Mouse (Mus musculus) left cerebral cortex, postnatal 25 days (tissue): ENCODE results near the gene Siae. TPM values are rescaled to one million over a fixed set of nuclear protein-coding genes. Genes with fewer than 3 reads are reported as not detected.

Source experiments
- DNase-seq, 2 experiments: peaks; one replicate each; pipeline ENCODE4 v3.0.0; 2022; ENCODE audit warnings: low spot score in 2 of 2, mixed read lengths in 1 of 2
- intact Hi-C: fragments of 180-260 bp; cut with DNase I; formaldehyde crosslinking; loops from one replicate; pipeline ENCODE4 v1.15.1; 2025
- total RNA-seq, 2 experiments: library from RNA; stranded (reverse); gene quantifications; 2 replicates each; pipeline ENCODE4 v1.2.3; 2021

Gene Siae
- total RNA-seq, 2 experiments from 2014 or later = 20.3 to 24.2 TPM

DNA sequence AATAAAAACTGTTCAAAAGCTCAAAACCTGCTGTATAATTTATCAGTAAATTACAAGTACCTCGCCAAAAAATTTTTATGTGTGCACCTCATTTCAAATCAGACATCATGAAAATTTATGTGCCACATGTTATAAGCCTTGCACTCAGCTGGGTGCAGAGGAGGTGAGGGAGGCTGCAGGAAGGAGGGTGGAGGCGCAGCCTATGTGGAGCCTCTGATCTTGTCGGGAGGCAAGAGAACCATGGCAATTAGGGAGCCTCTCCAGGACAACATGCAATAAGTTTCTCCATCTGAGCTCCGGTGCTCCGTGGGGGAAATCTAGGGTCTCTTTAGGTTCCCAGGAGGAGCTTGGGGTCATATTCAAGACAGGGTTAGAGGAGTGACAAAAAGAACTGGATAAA is 12.0 kb downstream of the Siae start:
- intact Hi-C loops = loop anchor here (5.0 kb wide), 2 partner anchors 110 to 365 kb away; no protein-coding TSS in a partner anchor
- peak in 1 of 2 experiments; percentile 54 for DNase-seq

DNA sequence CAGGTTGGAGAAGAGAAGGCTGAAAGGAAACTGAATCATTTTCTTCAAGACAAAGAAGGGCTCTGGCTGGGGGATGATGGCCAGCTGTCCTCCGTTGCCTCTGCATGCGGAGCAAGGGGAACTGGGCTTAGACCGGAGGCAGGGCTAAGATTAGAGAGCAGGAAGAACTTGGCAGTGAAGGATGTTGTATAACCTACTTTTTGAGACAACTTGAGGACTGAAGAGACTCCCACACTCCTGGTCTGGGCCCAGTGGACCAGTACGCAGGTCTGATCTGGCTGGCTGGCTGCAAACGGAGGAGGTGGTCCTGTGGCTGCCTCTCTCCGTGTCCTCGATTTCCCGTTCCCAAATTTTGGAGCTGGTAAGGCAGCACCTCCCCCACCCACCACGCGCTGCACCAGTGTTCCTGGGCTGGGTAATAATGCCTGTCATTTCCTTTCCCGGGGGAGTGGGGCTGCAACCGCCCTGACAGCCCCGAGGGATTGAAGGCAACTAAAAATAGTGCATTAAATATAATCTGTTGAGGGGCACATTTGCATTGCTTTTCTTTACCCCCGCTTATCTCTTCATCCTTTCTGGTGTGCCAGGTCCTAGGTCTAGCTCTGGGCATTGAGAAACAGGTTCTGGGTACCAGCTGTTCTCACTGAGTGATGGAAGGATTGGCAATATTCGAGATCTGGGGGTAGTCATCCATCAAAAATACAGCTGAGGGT is 12.6 kb downstream of the Siae start:
- DNase-seq = peak in 1 of 2 experiments; percentile 95
- intact Hi-C loops = loop anchor here (1.0 to 5.0 kb wide), 5 partner anchors 12 to 364 kb away; partner anchors contain the start of gene Nrgn

DNA sequence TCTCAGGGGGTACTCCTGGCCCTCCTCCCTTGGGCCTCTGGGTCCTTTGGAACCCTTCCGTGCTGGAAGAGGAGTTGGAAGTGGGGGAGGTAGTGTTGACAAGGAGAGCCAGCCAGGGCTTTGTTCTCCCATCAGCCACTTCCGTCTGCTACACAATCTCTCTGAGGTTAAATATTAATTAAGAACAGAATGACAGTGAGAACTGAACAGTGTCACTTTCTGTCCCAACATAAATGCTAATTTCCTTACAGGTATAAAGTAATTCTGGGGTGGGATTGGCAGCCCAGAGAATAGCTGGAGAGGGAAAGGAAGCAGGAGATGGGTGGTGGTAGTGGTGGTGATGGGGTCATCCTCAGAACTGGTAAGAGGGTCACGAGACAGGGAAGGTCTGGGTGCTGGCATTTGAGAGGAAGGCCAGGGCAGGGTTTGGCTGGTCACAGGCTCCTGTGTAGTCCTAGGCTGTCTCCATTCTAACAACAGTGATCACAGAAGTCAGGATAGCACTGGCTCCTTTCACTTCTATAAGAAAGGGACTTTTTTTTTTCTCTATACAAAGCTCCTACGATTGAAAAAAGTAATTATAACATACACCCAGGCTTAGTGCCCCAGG is 13.2 kb downstream of the Siae start:
- no peak for DNase-seq
- intact Hi-C loops = loop anchor here (1.0 to 5.0 kb wide), 5 partner anchors 12 to 364 kb away; partner anchors contain the start of gene Nrgn

DNA sequence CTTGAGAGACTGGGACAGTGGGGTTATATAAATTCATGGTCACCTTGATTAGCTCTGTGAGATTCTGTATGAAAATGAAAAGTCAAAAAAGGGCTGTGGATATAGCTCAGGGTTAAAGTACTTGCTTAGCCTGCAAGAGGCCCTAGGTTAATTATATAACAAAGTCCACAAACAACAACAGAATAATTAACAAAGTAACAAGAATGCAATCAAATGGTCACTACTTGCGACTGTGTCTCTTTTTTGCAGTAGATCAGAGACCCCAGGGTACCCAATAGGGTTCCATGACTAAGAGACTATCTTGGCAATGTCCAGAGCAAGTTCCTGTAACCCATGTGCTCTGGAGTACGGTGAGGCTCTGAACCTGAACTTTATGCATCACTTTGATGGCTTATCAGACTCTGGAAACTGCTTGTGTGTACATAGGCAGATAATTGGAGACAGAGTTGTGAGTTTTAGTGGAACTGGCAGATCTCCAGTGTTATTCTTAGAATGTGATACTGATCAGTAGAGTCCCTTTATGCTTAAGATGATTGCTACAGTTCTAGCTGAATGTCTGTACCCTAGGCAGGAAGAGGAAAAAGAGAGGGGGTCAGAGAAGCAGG is 13.8 kb downstream of the Siae start:
- intact Hi-C loops = loop anchor here (2.0 to 5.0 kb wide), 3 partner anchors 55 to 363 kb away; no protein-coding TSS in a partner anchor
- peak in 1 of 2 experiments; percentile 6 for DNase-seq

DNA sequence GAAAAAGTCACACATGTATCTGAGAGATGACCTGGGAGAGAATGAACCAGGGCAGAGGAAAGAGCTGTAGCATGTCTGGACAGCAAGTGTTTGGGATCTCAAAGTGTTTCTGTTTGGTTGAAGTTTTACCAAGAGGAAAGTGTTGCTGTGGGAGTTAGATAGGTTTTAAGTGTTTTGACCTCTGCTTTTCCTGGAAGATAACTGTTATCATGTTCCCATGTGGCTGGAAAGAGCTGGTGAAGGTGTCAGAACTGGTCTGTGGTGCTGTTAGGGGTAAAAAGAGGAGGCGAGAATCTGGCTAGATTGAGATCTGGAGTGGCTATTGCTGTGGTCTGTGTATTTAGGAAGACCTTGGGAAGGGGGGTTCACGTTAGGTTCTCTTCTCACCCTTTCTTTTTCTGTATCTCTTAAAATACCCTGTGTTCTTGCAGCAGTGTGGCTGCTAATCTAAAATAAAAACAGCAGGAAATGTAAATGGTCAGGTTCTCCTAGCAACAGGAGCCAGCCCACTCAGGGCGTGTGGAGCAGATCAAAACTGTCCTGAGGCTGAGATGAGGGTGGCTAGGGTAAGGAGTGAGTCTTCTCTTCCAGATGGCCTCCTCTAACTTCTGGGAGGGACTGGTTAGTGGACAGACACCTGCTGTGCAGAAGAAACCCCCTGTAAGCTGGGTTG is 16.8 kb downstream of the Siae start:
- intact Hi-C loops = no loop called here
- peak in 1 of 2 experiments; percentile 53 for DNase-seq

DNA sequence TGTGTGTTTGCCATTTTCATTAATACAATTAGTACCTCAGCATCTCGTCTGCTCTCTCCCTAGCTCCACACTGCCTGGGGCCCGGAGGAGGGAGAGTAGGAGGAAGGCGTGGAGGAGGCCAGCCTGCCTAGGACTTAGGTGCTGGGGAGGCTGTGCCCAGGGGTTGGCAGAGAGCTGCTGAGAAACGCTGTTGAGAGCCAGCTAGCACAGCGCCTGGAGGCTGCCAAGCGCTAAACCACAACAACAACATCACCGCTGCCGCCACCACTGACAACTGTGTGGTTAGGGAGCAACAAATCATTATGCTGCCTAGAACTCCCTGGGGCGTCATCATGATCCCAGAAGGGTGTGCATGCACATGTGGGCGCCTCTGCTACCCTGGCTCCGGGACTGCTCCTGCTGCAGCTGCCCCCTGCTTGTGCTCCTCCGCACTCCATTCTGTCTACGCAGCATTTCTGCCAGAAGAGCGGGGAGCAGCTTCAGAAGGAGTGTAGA is 21.0 kb downstream of the Siae start:
- intact Hi-C loops = no loop called here
- peak; percentile 71 to 81 for DNase-seq

DNA sequence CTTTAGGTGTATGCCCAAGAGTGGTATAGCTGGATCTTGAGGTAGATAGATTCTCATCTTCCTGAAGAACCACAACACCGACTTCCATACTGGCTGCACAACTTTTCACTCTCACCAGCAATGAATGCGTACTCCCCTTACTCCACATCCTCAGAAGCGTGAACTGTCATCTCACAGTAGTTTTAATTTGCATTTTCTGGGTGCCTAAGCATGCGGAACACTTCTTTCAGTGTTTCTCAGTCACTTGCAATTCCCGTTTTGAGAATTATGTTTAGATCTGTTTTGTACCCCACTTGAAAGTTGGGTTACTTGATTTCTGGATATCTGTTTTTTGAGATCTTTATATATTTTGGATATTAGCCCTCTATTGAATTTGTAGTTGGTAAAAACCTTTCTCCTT is 28.1 kb downstream of the Siae start:
- intact Hi-C loops = no loop called here
- no peak for DNase-seq

DNA sequence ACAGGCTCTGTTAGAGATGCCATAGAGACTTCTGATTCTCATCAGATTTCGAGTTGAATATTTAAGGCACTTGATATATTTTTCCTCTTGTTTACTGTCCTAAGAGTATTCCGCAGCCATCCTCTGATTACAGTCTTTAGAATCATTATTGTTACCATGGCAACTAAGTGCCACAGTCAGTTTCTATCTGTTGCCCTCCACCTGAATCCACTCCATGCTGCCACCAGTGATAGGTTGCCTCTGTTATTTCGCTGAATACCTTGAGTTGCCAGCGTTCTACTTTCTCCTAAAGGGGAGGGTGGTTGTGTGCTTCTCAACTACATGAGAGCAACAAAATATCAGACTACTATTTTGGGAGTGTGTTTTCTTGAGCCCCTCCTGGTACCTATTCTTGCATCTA is 31.2 kb downstream of the Siae start:
- DNase-seq = no peak
- intact Hi-C loops = no loop called here

DNA sequence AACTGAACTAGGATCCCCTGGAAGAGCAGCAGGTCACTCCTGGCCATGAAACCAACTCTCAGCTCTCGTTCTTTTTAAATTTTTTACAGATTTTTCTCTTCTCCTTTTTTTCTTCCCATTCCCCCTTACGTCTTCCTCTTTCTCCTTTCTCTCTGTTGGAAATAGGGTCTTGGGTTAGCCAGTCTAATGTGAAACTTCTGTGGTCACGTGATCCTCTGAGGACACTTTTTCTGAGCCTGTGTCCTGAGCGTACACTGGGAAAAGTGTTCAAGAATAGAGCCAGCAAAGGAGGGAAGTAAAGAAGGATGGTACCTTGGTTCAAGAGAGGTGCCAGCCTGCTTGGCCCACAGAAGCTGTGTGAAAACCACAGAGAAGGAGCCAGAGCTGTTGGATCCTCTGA is 34.9 kb downstream of the Siae start:
- intact Hi-C loops = no loop called here

DNA sequence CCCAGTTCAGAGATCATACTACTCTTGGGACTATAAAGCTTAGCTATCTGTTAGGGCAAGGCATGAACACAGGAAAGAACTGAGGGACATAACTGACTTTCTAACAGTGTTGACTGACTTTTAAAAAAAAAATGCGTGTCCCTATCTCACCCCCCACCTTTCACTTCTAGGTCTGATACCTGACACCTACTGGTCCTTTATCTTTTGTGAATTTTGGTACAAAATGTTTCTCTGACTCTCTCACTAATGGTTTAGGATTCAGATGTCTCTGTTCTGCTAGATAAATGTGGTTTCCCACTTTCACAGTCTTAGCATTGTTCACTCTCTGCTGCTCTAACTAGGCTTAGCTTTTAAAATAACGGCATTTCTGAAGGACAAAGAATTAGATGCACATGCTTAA is 36.5 kb downstream of the Siae start:
- intact Hi-C loops = no loop called here
- no peak for DNase-seq

More for the DNA sequence above, 34.9 kb downstream of the Siae start:
- no peak for DNase-seq

DNA sequence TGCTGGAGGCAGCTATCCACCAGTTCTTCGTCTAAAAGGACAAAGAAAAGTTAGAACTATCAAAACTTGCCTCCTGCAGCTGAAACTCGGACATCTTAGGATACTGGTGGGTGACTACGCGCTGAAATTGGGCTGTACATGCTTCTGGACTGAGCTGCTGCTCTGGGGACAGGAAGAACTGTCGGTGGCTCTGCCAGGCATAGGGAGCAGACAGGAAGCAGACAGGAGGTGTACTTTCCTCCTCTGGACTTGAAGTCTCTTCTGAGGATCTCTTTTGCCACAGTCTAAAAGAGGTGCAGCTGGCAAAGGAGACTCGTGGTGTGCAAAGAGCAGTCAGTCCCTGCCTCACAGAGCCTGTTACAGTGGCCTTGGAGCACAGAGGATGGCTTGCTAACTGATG is 37.1 kb downstream of the Siae start:
- DNase-seq = no peak
- intact Hi-C loops = no loop called here

DNA sequence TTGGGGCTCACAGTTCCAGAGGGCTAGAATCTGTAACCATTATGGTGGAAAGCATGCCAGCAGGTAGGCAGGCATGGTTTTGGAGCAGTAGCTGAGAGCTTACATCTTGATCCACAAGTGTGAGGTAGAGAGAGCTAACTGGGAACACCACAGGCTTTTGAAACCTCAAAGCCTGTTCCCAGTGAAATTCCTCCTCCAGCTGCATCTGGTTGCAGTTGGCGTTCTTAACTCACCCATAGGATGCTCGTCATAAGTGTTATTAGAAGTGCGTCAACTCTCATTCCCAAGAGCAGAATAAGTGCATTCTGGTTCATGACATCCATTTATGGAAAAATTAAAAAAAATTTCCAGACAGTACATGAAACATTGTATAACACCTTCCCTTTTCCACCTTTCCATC is 38.2 kb downstream of the Siae start:
- peak in 1 of 2 experiments; percentile 51 for DNase-seq
- intact Hi-C loops = no loop called here

DNA sequence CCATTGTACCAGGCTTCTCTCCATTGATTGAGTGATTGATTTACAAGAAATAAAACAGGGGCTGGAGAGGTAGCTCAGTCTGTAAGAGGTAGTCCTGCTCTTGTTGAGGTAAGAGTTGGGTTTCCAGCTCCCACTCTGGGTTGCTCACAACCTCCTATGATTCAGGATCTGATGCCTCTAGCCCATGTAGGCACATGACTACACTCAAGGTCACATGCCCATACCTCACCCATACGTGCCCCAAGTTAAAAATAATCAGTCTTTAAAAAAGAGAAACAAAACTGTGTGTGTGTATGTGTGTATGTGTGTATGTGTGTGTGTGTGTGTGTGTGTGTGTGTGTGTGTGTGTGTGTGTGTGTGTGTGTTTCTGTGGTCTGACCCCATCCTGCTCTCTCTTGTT is 40.1 kb downstream of the Siae start:
- intact Hi-C loops = no loop called here
- no peak for DNase-seq

DNA sequence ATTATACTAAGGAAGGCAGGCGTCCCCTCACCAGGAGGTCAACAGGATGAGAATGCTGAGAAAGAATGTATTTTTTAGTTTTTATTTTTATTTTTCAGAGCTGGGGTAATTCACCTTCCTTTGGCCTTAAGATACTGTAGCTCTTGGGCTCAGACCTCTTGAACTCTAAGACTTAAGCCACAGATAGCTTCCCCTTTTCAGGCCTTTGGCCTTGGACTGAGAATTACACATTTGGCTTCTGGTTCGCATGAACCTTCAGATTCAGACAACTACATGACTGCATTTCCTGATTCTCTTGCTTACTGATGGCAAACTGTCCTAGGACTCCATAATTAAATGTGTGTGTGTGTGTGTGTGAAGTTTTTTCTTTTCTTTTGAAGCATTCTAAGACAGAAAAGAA is 43.1 kb downstream of the Siae start:
- DNase-seq = no peak
- intact Hi-C loops = no loop called here

DNA sequence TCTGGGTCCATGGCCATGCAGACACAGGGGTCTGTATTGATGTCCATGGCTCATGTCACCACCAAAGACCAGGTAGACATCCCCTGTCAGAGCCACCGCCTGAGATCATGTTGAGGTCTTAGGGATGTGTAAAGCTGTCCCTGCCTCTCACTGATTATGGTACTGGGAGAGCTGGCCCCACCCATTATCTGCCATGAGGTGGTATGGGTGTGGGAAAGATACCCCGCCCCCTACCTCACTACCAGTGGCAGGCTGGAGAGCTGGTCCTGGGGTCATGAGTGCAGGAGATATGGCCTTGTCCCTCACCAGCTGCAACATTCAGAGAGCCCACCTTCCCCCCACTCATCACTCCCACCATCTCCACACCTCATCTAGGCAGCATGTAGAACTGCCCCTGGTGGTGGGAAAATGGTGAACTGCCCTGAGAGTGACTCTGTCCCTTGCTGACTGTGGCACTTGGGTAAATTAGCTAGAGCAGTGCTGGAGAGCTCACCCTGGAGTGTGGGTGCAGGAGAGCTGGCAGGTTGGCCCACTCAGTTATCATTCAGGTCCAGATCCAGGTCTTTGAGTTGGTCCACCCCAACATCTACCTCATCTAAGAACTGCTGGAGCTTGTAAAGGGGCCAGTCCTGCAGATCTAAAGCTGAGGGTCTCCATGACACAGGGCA is 45.2 kb downstream of the Siae start:
- no peak for DNase-seq
- intact Hi-C loops = no loop called here

DNA sequence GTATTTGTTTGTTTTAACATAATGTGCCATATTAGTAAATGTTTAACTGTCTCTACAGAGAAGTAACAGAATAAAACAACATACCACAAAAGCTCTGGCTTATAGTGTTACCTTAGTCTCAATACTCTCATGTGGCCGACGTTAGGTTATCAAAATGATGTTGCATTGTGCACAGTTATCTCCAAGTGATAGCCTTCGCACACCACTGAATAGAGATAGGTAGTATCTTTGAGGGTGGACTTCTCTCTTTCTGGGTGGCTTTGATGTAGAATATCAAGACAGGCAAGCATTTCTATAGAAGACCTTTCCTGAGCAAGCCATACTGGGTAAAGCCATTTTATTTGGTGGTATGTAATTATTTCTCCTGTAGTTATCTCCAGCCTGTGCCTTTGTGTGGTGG is 49.6 kb downstream of the Siae start:
- no peak for DNase-seq
- intact Hi-C loops = no loop called here

DNA sequence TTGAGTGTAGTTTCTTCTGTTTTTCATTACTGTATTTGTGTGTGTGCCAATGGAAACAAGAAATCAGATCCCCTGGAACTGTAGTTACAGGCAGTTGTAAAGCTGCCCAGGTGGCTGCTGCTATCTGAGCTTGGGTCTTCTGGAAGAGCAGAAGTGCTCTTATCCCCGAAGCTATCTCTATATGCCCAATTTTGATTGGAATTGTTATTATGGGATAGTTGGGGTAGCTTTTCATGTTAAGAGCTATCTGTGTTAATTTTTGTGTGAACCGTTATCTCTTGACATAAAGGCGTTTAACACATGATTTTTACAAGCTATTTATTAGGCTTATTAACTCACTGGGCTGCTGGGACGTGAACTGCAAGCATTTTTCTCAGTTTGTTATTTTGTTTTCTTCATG is 54.1 kb downstream of the Siae start:
- no peak for DNase-seq
- intact Hi-C loops = no loop called here

DNA sequence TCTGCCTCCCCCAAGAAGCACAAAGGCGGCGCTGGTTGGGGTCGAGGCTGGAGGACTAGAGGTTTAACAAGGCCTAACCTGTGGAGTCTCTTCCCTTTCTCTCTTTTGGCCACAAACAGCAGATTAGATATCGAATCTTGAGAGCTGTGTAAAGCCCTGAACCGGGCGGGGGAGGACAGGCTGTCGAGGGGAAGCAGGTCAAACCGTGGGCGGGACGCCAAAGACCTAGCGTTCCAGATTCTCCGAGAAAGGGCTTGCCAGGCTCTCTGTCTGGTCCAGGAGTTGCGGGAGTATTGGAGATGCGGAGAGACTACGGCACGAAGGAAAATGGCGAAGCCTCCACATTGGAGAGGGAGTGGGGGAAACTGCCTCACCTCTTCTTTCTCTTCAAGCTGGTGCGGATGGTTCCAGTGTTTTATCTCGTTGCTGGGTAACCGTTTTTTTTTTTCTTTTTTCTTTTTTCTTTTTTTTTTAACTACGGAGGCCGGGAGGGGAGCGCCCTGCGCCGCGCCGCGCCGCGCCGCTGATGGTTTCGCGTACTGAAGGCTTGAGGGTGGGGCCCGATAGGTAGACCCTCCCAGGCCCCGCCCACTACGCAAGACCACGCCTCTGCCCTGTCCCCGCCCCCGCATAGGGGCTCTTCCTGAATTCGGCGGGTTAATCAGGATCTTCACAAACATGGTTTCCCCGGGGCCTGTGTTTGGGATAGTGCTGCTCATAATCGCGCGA is 57.8 kb downstream of the Siae start, which contains the start of gene Spa17:
TSS of gene Spa17 (minus strand) at position 541 of the 729 bp plus-strand sequence.
- DNase-seq = peak; percentile 85 to 91
- intact Hi-C loops = loop anchor here (2.0 kb wide), 2 partner anchors 39 to 61 kb away; partner anchors contain the start of gene Nrgn

DNA sequence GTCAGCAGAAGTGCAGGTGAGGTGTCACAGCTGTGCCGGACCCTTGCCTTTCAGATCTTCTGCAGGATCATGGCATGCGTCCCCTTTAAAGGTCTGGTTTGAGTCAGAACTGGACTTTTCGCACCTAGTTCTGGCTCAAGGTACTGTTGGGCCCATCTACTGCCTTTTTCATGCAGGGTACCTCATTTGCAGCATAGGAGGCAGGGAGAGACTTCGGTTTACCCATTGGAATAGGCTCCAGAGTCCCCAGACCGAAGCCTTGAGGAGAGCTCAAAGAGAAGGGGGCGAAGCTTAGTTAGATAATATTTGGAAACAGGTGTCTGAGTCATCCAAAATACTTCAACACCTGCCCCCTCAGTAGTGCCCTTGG is 58.4 kb downstream of the Siae start:
- intact Hi-C loops = loop anchor here (2.0 kb wide), 4 partner anchors 39 to 183 kb away; partner anchors contain the start of gene Nrgn

More for the DNA sequence above, 58.4 kb downstream of the Siae start:
- DNase-seq = no peak
